Mouse (Mus musculus): ENCODE measurements around the gene Pim1. TPM values are rescaled to one million over a fixed set of nuclear protein-coding genes. Genes with fewer than 3 reads are reported as not detected.
A peak's percentile ranks its signal among the peaks of the same experiment; 100 is the strongest.

Pim1 gene
- polyA plus RNA-seq, 1 experiment from 2014 or later: 19.3 TPM

- no peaks in the 10 kb centered on the region for H3K36me3 ChIP-seq
These were observed 41.3 kb downstream of the Pim1 start for GRCm38 (mm10) chr17:29531757-29532384.

GRCm38 (mm10) chr17:29533866-29534265 lies 43.3 kb downstream of the Pim1 start:
- no peak for ATAC-seq (ENCODE audit: extremely low read depth, insufficient number of reproducible peaks, low FRiP score, low TSS enrichment)
- no peak overlapping the region for H3K27ac ChIP-seq (replicated peaks)
- no peaks in the 10 kb centered on the region for H3K9me3 ChIP-seq
- no peaks in the 10 kb centered on the region for H3K27me3 ChIP-seq (replicated peaks)
- no peaks in the 10 kb centered on the region for H3K36me3 ChIP-seq
- H3K4me1 ChIP-seq: peaks cover 9% of the 10 kb centered on the region
- WGBS: 84% methylated on average over 11 of the region's 11 CpGs
- no peak overlapping the region for H3K9ac ChIP-seq
- no peak overlapping the region for H3K4me3 ChIP-seq
- H3K4me2 ChIP-seq: no peak overlapping the region

More at GRCm38 (mm10) chr17:29531757-29532384, 41.3 kb downstream of the Pim1 start:
- no peaks in the 10 kb centered on the region for H3K27me3 ChIP-seq (replicated peaks)
- peaks cover 9% of the 10 kb centered on the region for H3K4me1 ChIP-seq
- H3K27ac ChIP-seq (replicated peaks): 0 out of 2 replicates have a peak overlapping the region, but pooled peaks have one; percentile 8
- 56% methylated on average over 10 of the region's 10 CpGs for WGBS
- no peak overlapping the region for H3K4me3 ChIP-seq
- ATAC-seq (ENCODE audit: extremely low read depth, insufficient number of reproducible peaks, low FRiP score, low TSS enrichment): no peak
- H3K9ac ChIP-seq: no peak overlapping the region
- H3K9me3 ChIP-seq: no peaks in the 10 kb centered on the region
- no peak overlapping the region for H3K4me2 ChIP-seq

DNA sequence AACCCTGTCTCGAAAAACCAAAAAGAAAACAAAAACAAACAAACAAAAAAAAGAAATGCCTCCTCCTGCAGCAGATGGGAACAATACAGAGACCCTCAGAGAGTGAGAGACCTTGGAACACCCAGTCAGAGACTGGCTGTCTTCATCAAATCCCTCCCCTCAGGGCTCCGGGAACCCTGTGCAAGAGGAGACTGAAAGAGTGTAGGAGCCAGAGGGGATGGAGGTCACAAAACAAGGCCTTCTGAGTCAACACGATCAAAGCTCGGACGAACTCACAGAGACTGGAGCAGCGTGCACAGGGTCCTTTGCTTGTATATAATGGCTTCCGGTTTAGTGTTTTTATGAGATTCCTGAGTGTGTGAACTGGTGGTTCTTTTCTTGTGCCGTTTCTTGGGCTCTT lies 49.9 kb downstream of the Pim1 start:
- ATAC-seq (ENCODE audit: extremely low read depth, insufficient number of reproducible peaks, low FRiP score, low TSS enrichment): no peak
- 81% methylated on average over 8 of the region's 8 CpGs for WGBS
- Histone ChIP-seq H3K27ac (replicated peaks) (0 out of 2 replicates have a peak overlapping the region, but pooled peaks have one; percentile 48), H3K9ac (no peak overlapping the region), H3K36me3 (no peaks in the 10 kb centered on the region), H3K4me2 (no peak overlapping the region), H3K9me3 (no peaks in the 10 kb centered on the region), H3K4me1 (0 out of 2 replicates have a peak, but pooled peaks cover 4% of the 10 kb centered on the region), H3K27me3 (replicated peaks) (no peaks in the 10 kb centered on the region), H3K4me3 (no peak overlapping the region)

DNA sequence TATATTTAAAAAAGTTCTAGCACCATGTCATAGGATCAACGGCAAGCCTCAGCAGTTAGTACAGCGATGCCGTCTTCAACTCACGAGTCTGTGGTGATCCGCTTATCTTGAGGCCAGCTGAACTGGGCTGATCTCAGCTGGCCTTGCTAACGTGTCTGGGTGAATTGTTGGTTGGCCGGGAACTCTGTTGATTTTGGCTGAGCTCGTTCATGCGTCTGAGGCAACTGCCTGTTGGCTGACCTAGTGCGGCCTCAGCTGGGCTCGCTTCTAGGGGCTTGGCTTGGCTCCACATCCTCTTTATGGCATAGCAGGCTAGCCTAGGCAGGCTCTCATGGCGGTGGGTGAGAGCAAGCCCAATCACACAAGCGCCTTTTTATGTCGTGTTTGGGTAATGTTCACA lies 50.9 kb downstream of the Pim1 start:
- H3K4me2 ChIP-seq: no peak overlapping the region
- H3K4me1 ChIP-seq: 0 out of 2 replicates have a peak, but pooled peaks cover 4% of the 10 kb centered on the region
- H3K4me3 ChIP-seq: no peak overlapping the region
- no peaks in the 10 kb centered on the region for H3K27me3 ChIP-seq (replicated peaks)
- H3K9ac ChIP-seq: no peak overlapping the region
- H3K36me3 ChIP-seq: no peaks in the 10 kb centered on the region
- H3K27ac ChIP-seq (replicated peaks): peak overlapping the region; percentile 48; the same call in 1 of the 2 replicates
- ATAC-seq (ENCODE audit: extremely low read depth, insufficient number of reproducible peaks, low FRiP score, low TSS enrichment): peak; percentile 58; the same call in 1 of the 2 replicates
- 49% methylated on average over 14 of the region's 14 CpGs for WGBS
- no peaks in the 10 kb centered on the region for H3K9me3 ChIP-seq

DNA sequence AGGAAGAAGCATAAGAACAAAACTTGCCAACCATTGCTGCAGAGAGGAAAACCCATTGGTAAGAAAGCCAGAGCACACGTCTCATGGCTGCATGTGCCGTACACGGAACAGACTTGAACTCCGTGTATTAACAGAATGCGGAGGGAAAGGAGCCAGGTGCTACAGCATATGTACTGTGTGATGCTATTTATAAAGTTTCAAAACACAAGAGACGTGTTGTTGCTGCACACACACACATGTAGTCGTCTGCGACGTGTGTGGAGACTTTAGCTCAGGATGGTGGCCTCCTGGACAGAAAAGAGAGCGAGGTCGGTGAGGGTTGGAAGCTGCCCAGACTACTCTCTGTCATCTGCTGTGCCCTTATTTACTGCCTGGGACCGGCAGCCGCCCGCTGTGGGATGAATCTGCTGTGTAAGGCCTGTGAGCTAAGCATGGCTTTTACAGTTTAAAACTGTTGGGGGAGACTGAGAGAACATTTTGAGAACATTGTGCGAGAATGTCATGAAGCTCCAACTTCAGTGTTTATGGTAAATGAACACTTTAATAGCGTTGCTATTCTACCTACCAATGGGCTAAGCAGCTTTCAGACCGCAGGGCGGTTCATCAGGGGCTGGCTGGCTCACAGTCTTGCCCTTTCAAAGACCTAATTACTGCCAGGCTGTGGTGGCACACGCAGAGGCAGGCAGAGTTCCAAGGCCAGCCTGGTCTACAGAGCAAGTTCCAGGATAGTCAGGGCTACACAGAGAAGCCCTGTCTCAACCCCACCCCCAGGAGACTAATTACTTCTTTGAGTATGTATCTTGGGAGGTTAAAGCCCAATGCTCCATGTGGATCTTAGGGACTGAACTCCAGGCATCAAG lies 52.5 kb downstream of the Pim1 start:
- H3K9ac ChIP-seq: no peak overlapping the region
- no peaks in the 10 kb centered on the region for H3K27me3 ChIP-seq (replicated peaks)
- no peaks in the 10 kb centered on the region for H3K36me3 ChIP-seq
- no peaks in the 10 kb centered on the region for H3K9me3 ChIP-seq
- ATAC-seq (ENCODE audit: extremely low read depth, insufficient number of reproducible peaks, low FRiP score, low TSS enrichment): no peak
- H3K27ac ChIP-seq (replicated peaks): no peak overlapping the region
- H3K4me2 ChIP-seq: no peak overlapping the region
- H3K4me3 ChIP-seq: no peak overlapping the region
- 0 out of 2 replicates have a peak, but pooled peaks cover 4% of the 10 kb centered on the region for H3K4me1 ChIP-seq
- 82% methylated on average over 19 of the region's 19 CpGs for WGBS

DNA sequence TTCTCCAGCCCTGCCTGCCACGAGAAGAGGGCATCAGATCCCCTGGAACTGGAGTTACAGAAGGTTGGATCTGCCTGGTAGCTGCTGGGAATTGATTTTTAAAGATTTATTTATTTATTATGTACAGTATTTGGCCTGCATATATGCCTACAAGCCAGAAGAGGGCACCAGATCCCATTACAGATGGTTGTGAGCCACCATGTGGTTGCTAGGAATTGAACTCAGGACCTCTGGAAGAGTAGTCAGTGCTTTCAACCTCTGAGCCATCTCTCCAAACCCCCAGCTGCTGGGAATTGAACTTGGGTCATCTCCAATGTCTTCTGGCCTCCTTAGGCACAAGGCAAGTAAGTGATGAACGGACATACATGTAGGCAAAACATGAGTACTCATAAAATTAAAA lies 53.5 kb downstream of the Pim1 start:
- no peak for ATAC-seq (ENCODE audit: extremely low read depth, insufficient number of reproducible peaks, low FRiP score, low TSS enrichment)
- Histone ChIP-seq H3K4me1 (0 out of 2 replicates have a peak, but pooled peaks cover 4% of the 10 kb centered on the region), H3K27ac (replicated peaks) (no peak overlapping the region), H3K36me3 (no peaks in the 10 kb centered on the region), H3K4me3 (no peak overlapping the region), H3K9me3 (no peaks in the 10 kb centered on the region), H3K9ac (no peak overlapping the region), H3K4me2 (no peak overlapping the region), H3K27me3 (replicated peaks) (no peaks in the 10 kb centered on the region)
- 74% methylated on average over 2 of the region's 2 CpGs for WGBS

GRCm38 (mm10) chr17:29545241-29545640 lies 54.7 kb downstream of the Pim1 start:
- H3K4me1 ChIP-seq: peaks cover 8% of the 10 kb centered on the region
- H3K4me3 ChIP-seq: no peak overlapping the region
- H3K27ac ChIP-seq (replicated peaks): no peak overlapping the region
- no peaks in the 10 kb centered on the region for H3K36me3 ChIP-seq
- H3K4me2 ChIP-seq: no peak overlapping the region
- H3K9ac ChIP-seq: no peak overlapping the region
- H3K9me3 ChIP-seq: no peaks in the 10 kb centered on the region
- WGBS: 85% methylated on average over 5 of the region's 5 CpGs
- H3K27me3 ChIP-seq (replicated peaks): no peaks in the 10 kb centered on the region
- no peak for ATAC-seq (ENCODE audit: extremely low read depth, insufficient number of reproducible peaks, low FRiP score, low TSS enrichment)

Other genes starting within 250 kb of the Pim1 start
- 106 and 128 TPM in 2 replicates for gene Ppil1, start 226.6 kb upstream of the Pim1 start, polyA plus RNA-seq (2015; fragmentation: Nextera tagmentation; extraction: Ambion mirVana)
- 85.0 and 91.9 TPM in 2 replicates for gene BC004004, start 222.0 kb upstream of the Pim1 start, polyA plus RNA-seq (2015; fragmentation: Nextera tagmentation; extraction: Ambion mirVana)
- 1.9 and 2.4 TPM in 2 replicates for gene Pi16, start 173.1 kb upstream of the Pim1 start, polyA plus RNA-seq (2015; fragmentation: Nextera tagmentation; extraction: Ambion mirVana)
- gene Mtch1, start 142.8 kb upstream of the Pim1 start, polyA plus RNA-seq (2015; fragmentation: Nextera tagmentation; extraction: Ambion mirVana): 276 and 287 TPM in 2 replicates
- 3.4 and 3.8 TPM in 2 replicates for gene Fgd2, start 129.8 kb upstream of the Pim1 start, polyA plus RNA-seq (2015; fragmentation: Nextera tagmentation; extraction: Ambion mirVana)
- not detected in 2 replicates for gene Gm17657, start 58.9 kb downstream of the Pim1 start, polyA plus RNA-seq (2015; fragmentation: Nextera tagmentation; extraction: Ambion mirVana)
- 10.3 and 10.7 TPM in 2 replicates for gene Tbc1d22b, start 59.0 kb downstream of the Pim1 start, polyA plus RNA-seq (2015; fragmentation: Nextera tagmentation; extraction: Ambion mirVana)
- gene Tmem217, start 61.6 kb downstream of the Pim1 start, polyA plus RNA-seq (2015; fragmentation: Nextera tagmentation; extraction: Ambion mirVana): 0.59 and 0.89 TPM in 2 replicates
- 47.7 and 54.1 TPM in 2 replicates for gene Rnf8, start 124.0 kb downstream of the Pim1 start, polyA plus RNA-seq (2015; fragmentation: Nextera tagmentation; extraction: Ambion mirVana)
- 1.5 and 1.6 TPM in 2 replicates for gene Gm28043, start 124.1 kb downstream of the Pim1 start, polyA plus RNA-seq (2015; fragmentation: Nextera tagmentation; extraction: Ambion mirVana)
- gene Cmtr1, start 169.8 kb downstream of the Pim1 start, polyA plus RNA-seq (2015; fragmentation: Nextera tagmentation; extraction: Ambion mirVana): 87.9 and 91.2 TPM in 2 replicates
- gene Ccdc167, start 226.3 kb downstream of the Pim1 start, polyA plus RNA-seq (2015; fragmentation: Nextera tagmentation; extraction: Ambion mirVana): 14.4 and 14.6 TPM in 2 replicates

Data from heart, embryonic 13.5 days (tissue).